9 mouse cellular contexts compared by ENCODE assay signal in genomic region chr5:114698044-114698746, GRCm38 (mm10). TPM values are rescaled to one million over a fixed set of nuclear protein-coding genes. Genes with fewer than 3 reads are reported as not detected.
DNase-seq lines count a peak whose midpoint lies in the region; ATAC-seq and TF ChIP-seq lines count a peak whose summit lies in the region.
"Had no signal": no experiment of that assay in that cellular context is flagged by ENCODE, and none has a peak within 500 bp of the region (broad histone marks: within the 10 kb centered on the region; RNA-seq: fewer than 3 reads in every experiment).

No protein-coding gene starts in this region.

- TF ChIP-seq POLR2A in thymus, adult 2 months (IDR thresholded peaks at IDR 0.05; ENCODE audit: control insufficient read depth, extremely low read depth, insufficient read depth, low read length, poor library complexity), result no peak

- no peak overlapping the region for H3K4me3 ChIP-seq in neural tube, embryonic 15.5 days (replicated peaks)
- H3K4me3 ChIP-seq in forebrain, postnatal 0 days (ENCODE audit: low read depth, low read length), result no peak overlapping the region
- no peak overlapping the region for H3K4me3 ChIP-seq in thymus, adult 2 months (ENCODE audit: control insufficient read depth, insufficient read depth, low read length)
- H3K4me3 ChIP-seq in kidney, embryonic 16.5 days (ENCODE audit: low read length), result no peak overlapping the region
- H3K4me3 ChIP-seq: embryonic facial prominence, embryonic 12.5 days had no signal

- no peaks in the 10 kb centered on the region for H3K36me3 ChIP-seq in neural tube, embryonic 15.5 days
- H3K36me3 ChIP-seq in forebrain, postnatal 0 days (ENCODE audit: insufficient read depth), result no peaks in the 10 kb centered on the region
- no peaks in the 10 kb centered on the region for H3K36me3 ChIP-seq in thymus, adult 2 months (ENCODE audit: control insufficient read depth, insufficient read depth, low read length)
- no peaks in the 10 kb centered on the region for H3K36me3 ChIP-seq in kidney, embryonic 16.5 days (ENCODE audit: insufficient read depth, low read length)
- H3K36me3 ChIP-seq: embryonic facial prominence, embryonic 12.5 days had no signal

- peak; percentile 68; the same call in 1 of the 2 replicates for ATAC-seq in neural tube, embryonic 15.5 days (ENCODE audit: low FRiP score)
- peak; percentile 94 for ATAC-seq in forebrain, postnatal 0 days
- ATAC-seq in kidney, embryonic 16.5 days (ENCODE audit: low FRiP score, low TSS enrichment), result no peak

- H3K4me1 ChIP-seq in neural tube, embryonic 15.5 days, result no peaks in the 10 kb centered on the region
- H3K4me1 ChIP-seq in forebrain, postnatal 0 days (ENCODE audit: insufficient read depth), result no peaks in the 10 kb centered on the region
- H3K4me1 ChIP-seq in thymus, adult 2 months (replicated peaks; ENCODE audit: control insufficient read depth, insufficient read depth, low read length), result no peaks in the 10 kb centered on the region
- no peaks in the 10 kb centered on the region for H3K4me1 ChIP-seq in kidney, embryonic 16.5 days (ENCODE audit: insufficient read depth, low read length)
- H3K4me1 ChIP-seq: embryonic facial prominence, embryonic 12.5 days had no signal

- no peak overlapping the region for H3K4me2 ChIP-seq in neural tube, embryonic 15.5 days
- no peak overlapping the region for H3K4me2 ChIP-seq in forebrain, postnatal 0 days (ENCODE audit: low read depth)
- H3K4me2 ChIP-seq in kidney, embryonic 16.5 days (replicated peaks; ENCODE audit: low read depth, low read length), result no peak overlapping the region
- H3K4me2 ChIP-seq: embryonic facial prominence, embryonic 12.5 days had no signal

- H3K27me3 ChIP-seq in neural tube, embryonic 15.5 days (replicated peaks), result 0 out of 2 replicates have a peak, but pooled peaks cover 2% of the 10 kb centered on the region
- 0 out of 2 replicates have a peak, but pooled peaks cover 8% of the 10 kb centered on the region for H3K27me3 ChIP-seq in forebrain, postnatal 0 days (ENCODE audit: insufficient read depth, low read length)
- no peaks in the 10 kb centered on the region for H3K27me3 ChIP-seq in thymus, adult 2 months (ENCODE audit: control insufficient read depth, insufficient read depth, low read length)
- no peaks in the 10 kb centered on the region for H3K27me3 ChIP-seq in kidney, embryonic 16.5 days (ENCODE audit: insufficient read depth, low read length)
- H3K27me3 ChIP-seq: embryonic facial prominence, embryonic 12.5 days had no signal

- no peak overlapping the region for H3K9ac ChIP-seq in neural tube, embryonic 15.5 days (replicated peaks)
- H3K9ac ChIP-seq in forebrain, postnatal 0 days, result no peak overlapping the region
- no peak overlapping the region for H3K9ac ChIP-seq in kidney, embryonic 16.5 days (replicated peaks; ENCODE audit: low read length)
- H3K9ac ChIP-seq: embryonic facial prominence, embryonic 12.5 days had no signal

- no peaks in the 10 kb centered on the region for H3K9me3 ChIP-seq in neural tube, embryonic 15.5 days (replicated peaks)
- no peaks in the 10 kb centered on the region for H3K9me3 ChIP-seq in forebrain, postnatal 0 days (ENCODE audit: low read length)
- no peaks in the 10 kb centered on the region for H3K9me3 ChIP-seq in kidney, embryonic 16.5 days (ENCODE audit: low read length)
- H3K9me3 ChIP-seq: embryonic facial prominence, embryonic 12.5 days had no signal

- DNase-seq in neural tube, embryonic 10.5 days (ENCODE audit: extremely low spot score, low spot score), result no peak
- DNase-seq in forebrain, postnatal 0 days, result peak; percentile 96
- DNase-seq in layer of hippocampus, postnatal 10 days (ENCODE audit: low spot score in 2 of 2), result peak; percentile 94 to 97
- DNase-seq in thymus, adult 2 months, result no peak
- no peak for DNase-seq in embryo, embryonic 9.5 days (ENCODE audit: extremely low spot score)
- no peak for DNase-seq in testis, postnatal 10 days (ENCODE audit: low spot score)

- peak overlapping the region; percentile 37; the same call in 1 of the 2 replicates for H3K27ac ChIP-seq in neural tube, embryonic 15.5 days (replicated peaks)
- no peak overlapping the region for H3K27ac ChIP-seq in forebrain, postnatal 0 days (ENCODE audit: low read depth, low read length)
- H3K27ac ChIP-seq in thymus, adult 2 months (ENCODE audit: control insufficient read depth, insufficient read depth, low read length), result no peak overlapping the region
- H3K27ac ChIP-seq in kidney, embryonic 16.5 days (ENCODE audit: low read length), result no peak overlapping the region
- H3K27ac ChIP-seq: embryonic facial prominence, embryonic 12.5 days had no signal

- no peak for TF ChIP-seq CTCF in forebrain, postnatal 0 days (IDR thresholded peaks at IDR 0.05; ENCODE audit: low read depth)
- no peak for TF ChIP-seq CTCF in thymus, adult 2 months (IDR thresholded peaks at IDR 0.05; ENCODE audit: borderline replicate concordance, control insufficient read depth, extremely low read depth, insufficient read depth, low read length, poor library complexity)

- WGBS in neural tube, embryonic 15.5 days, result 77% methylated on average over 19 of the region's 19 CpGs
- WGBS in forebrain, postnatal 0 days, result 48% methylated on average over 19 of the region's 19 CpGs
- 95% methylated on average over 19 of the region's 19 CpGs for WGBS in thymus, adult 2 months
- 88% methylated on average over 19 of the region's 19 CpGs for WGBS in kidney, embryonic 16.5 days

RNA-seq across cellular contexts. Expression of gene Gltp, which starts 7.4 kb away (rescaled TPM):
- polyA plus RNA-seq in neural tube, embryonic 15.5 days (2015; fragmentation: Nextera tagmentation; extraction: Ambion mirVana), result 39.2 and 69.0 TPM in 2 replicates
- total RNA-seq in forebrain, postnatal 0 days (2014; rRNA removed), result 14.1 and 19.8 TPM in 2 replicates
- 26.4 and 32.1 TPM in 2 replicates for polyA plus RNA-seq in forebrain, postnatal 0 days (2015; fragmentation: Nextera tagmentation; extraction: Ambion mirVana)
- 10 to 100 TPM; 25.4 to 26.7 TPM for total RNA-seq in layer of hippocampus, postnatal 10 days (2021)
- 237 and 275 TPM in 2 replicates for polyA plus RNA-seq in thymus, adult 2 months (2012; rRNA removed)
- polyA plus RNA-seq in kidney, embryonic 16.5 days (2015; fragmentation: Nextera tagmentation; extraction: Ambion mirVana), result 86.0 and 89.6 TPM in 2 replicates

RNA-seq across cellular contexts. Expression of gene Tchp, which starts 9.4 kb away (rescaled TPM):
- 14.1 and 15.6 TPM in 2 replicates for polyA plus RNA-seq in neural tube, embryonic 15.5 days (2015; fragmentation: Nextera tagmentation; extraction: Ambion mirVana)
- total RNA-seq in forebrain, postnatal 0 days (2014; rRNA removed), result 14.1 and 14.4 TPM in 2 replicates
- polyA plus RNA-seq in forebrain, postnatal 0 days (2015; fragmentation: Nextera tagmentation; extraction: Ambion mirVana), result 7.4 and 11.8 TPM in 2 replicates
- total RNA-seq in layer of hippocampus, postnatal 10 days (2021), result 10 to 100 TPM; 14.1 to 15.8 TPM
- 24.4 and 25.6 TPM in 2 replicates for polyA plus RNA-seq in thymus, adult 2 months (2012; rRNA removed)
- polyA plus RNA-seq in kidney, embryonic 16.5 days (2015; fragmentation: Nextera tagmentation; extraction: Ambion mirVana), result 15.5 and 16.1 TPM in 2 replicates

RNA-seq across cellular contexts. Expression of gene Trpv4, which starts 40.0 kb away (rescaled TPM):
- 1.4 and 1.6 TPM in 2 replicates for polyA plus RNA-seq in neural tube, embryonic 15.5 days (2015; fragmentation: Nextera tagmentation; extraction: Ambion mirVana)
- 0.81 and 1.5 TPM in 2 replicates for total RNA-seq in forebrain, postnatal 0 days (2014; rRNA removed)
- 1.3 and 2.4 TPM in 2 replicates for polyA plus RNA-seq in forebrain, postnatal 0 days (2015; fragmentation: Nextera tagmentation; extraction: Ambion mirVana)
- total RNA-seq in layer of hippocampus, postnatal 10 days (2021), result 1 to 10 TPM; 1.0 to 2.4 TPM
- 4.2 and 6.5 TPM in 2 replicates for polyA plus RNA-seq in thymus, adult 2 months (2012; rRNA removed)
- 33.4 and 33.6 TPM in 2 replicates for polyA plus RNA-seq in kidney, embryonic 16.5 days (2015; fragmentation: Nextera tagmentation; extraction: Ambion mirVana)

Comparison
In these comparisons a context has a peak if more than half of its experiments do, and no peak if none do; other contexts are left out.
1. DNase-seq: peak in forebrain, postnatal 0 days (single experiment) and layer of hippocampus, postnatal 10 days (2 of 2); none in neural tube, embryonic 10.5 days (single experiment), thymus, adult 2 months (single experiment), embryo, embryonic 9.5 days (single experiment) and testis, postnatal 10 days (single experiment).